Mouse (Mus musculus): ENCODE results near the gene Tmco3.

DNA sequence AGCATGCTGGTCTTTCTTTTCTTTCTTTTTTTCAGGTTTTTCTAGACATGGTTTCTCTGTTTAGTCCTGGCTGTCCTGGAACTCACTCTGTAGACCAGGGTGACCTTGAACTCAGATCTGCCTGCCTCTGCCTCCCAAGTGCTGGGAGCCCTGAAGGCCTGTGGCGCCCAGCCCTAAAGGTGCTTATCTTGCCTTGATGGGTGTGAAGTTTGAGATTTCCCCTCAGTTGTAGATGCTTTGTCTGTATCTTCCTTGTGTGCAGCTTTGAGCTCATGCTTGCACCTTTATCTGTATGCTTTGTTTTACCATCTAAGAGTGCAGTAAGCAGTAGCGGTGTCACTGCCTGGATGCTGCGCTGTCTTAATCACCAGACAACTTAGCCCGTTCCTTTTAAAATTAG is 55.1 kb downstream of the Tmco3 start:
- TF ChIP-seq CTCF (IDR thresholded peaks at IDR 0.05; ENCODE audit: low read depth) = no peak
- 0 out of 2 replicates have a peak, but pooled peaks have one; percentile 17 for TF ChIP-seq EP300 (IDR thresholded peaks at IDR 0.05; ENCODE audit: low read depth)

Measured in liver, embryonic 14.5 days (tissue).